Mouse (Mus musculus) hindbrain, embryonic 11.5 days (tissue): ENCODE data around the gene Tmem86a. TPM values are rescaled to one million over a fixed set of nuclear protein-coding genes. Genes with fewer than 3 reads are reported as not detected.

Source experiments
- ATAC-seq: fragments of 200-750 bp; cut with Nextera tagmentation; 2 replicates; pipeline ENCODE4 v1.8.0; 2017; ENCODE audit warnings: mild to moderate bottlenecking, moderate TSS enrichment, moderate library complexity; ENCODE audit not compliant: low FRiP score
- DNase-seq: peaks from one replicate; pipeline ENCODE4 v3.0.0-alpha.2; 2015; ENCODE audit warnings: low spot score
- H3K27ac ChIP-seq: fragments of 300-500 bp; sonication (generic); 2 replicates; pipeline ENCODE4 v1.5.1; 2014; ENCODE audit warnings: mild to moderate bottlenecking, low read depth, low read length
- H3K27me3 ChIP-seq: fragments of 300-500 bp; sonication (generic); 2 replicates; pipeline ENCODE4 v1.6.1; 2014; ENCODE audit warnings: mild to moderate bottlenecking, low read length, moderate library complexity, mixed read lengths; ENCODE audit not compliant: control insufficient read depth, insufficient read depth
- H3K36me3 ChIP-seq: fragments of 300-500 bp; sonication (generic); 2 replicates; pipeline ENCODE4 v1.6.1; 2014; ENCODE audit warnings: mild to moderate bottlenecking, low read length, moderate library complexity, mixed read lengths; ENCODE audit not compliant: control insufficient read depth, insufficient read depth
- H3K4me1 ChIP-seq: fragments of 300-500 bp; sonication (generic); replicated peaks from 2 replicates; pipeline ENCODE4 v1.6.1; 2014; ENCODE audit warnings: low read length, mixed read lengths; ENCODE audit not compliant: control insufficient read depth, insufficient read depth
- H3K4me2 ChIP-seq: fragments of 300-500 bp; sonication (generic); replicated peaks from 2 replicates; pipeline ENCODE4 v1.6.1; 2014; ENCODE audit warnings: mild to moderate bottlenecking, low read depth, low read length
- H3K4me3 ChIP-seq: fragments of 300-500 bp; sonication (generic); 2 replicates; pipeline ENCODE4 v1.5.1; 2014; ENCODE audit warnings: low read depth, low read length
- H3K9ac ChIP-seq: fragments of 300-500 bp; sonication (generic); 2 replicates; pipeline ENCODE4 v1.6.1; 2014; ENCODE audit warnings: low read depth, low read length
- H3K9me3 ChIP-seq: fragments of 300-500 bp; sonication (generic); 2 replicates; pipeline ENCODE4 v1.6.1; 2016; ENCODE audit warnings: low read length; ENCODE audit not compliant: control insufficient read depth
- WGBS: fragments of 180-500 bp; shearing (Covaris S2); extraction: QIAGEN DNeasy Blood & Tissue Kit; methylation state at CpG from one replicate; pipeline ENCODE4 v1.1.7; 2014; 5-methylcytosine and 5-hydroxymethylcytosine counted together
- polyA plus RNA-seq: library from polyadenylated mRNA; unstranded; fragments of >200 nt; fragmentation: Nextera tagmentation; extraction: Ambion mirVana; gene quantifications from 2 replicates; pipeline ENCODE4 v1.2.1, GENCODE M21; 2014

The Tmem86a gene
- polyA plus RNA-seq, 1 experiment from 2014 or later: 8.7 TPM

GRCm38 (mm10) chr7:47100615-47101014 is 50.2 kb downstream of the Tmem86a start:
- H3K9me3 ChIP-seq: no peaks in the 10 kb centered on the region
- no peak overlapping the region for H3K4me2 ChIP-seq
- H3K9ac ChIP-seq: no peak overlapping the region
- no peak overlapping the region for H3K4me3 ChIP-seq
- 75% methylated on average over 6 of the region's 6 CpGs for WGBS
- H3K4me1 ChIP-seq: no peaks in the 10 kb centered on the region
- DNase-seq: no peak
- H3K27ac ChIP-seq: no peak overlapping the region
- no peak for ATAC-seq
- H3K36me3 ChIP-seq: no peaks in the 10 kb centered on the region
- no peaks in the 10 kb centered on the region for H3K27me3 ChIP-seq

GRCm38 (mm10) chr7:47102970-47103369 is 52.6 kb downstream of the Tmem86a start:
- Histone ChIP-seq H3K27ac (no peak overlapping the region), H3K27me3 (no peaks in the 10 kb centered on the region), H3K4me1 (no peaks in the 10 kb centered on the region), H3K9ac (no peak overlapping the region), H3K4me2 (no peak overlapping the region), H3K36me3 (no peaks in the 10 kb centered on the region), H3K9me3 (no peaks in the 10 kb centered on the region), H3K4me3 (no peak overlapping the region)
- ATAC-seq (no peak), DNase-seq (no peak)
- 73% methylated on average over 2 of the region's 2 CpGs for WGBS

- Histone ChIP-seq H3K4me2 (no peak overlapping the region), H3K9ac (no peak overlapping the region), H3K4me3 (no peak overlapping the region), H3K27me3 (no peaks in the 10 kb centered on the region), H3K9me3 (no peaks in the 10 kb centered on the region), H3K4me1 (no peaks in the 10 kb centered on the region), H3K27ac (no peak overlapping the region), H3K36me3 (no peaks in the 10 kb centered on the region)
- no peak for ATAC-seq
- no peak for DNase-seq
- 87% methylated on average over 1 of the region's 1 CpGs for WGBS
Observed at GRCm38 (mm10) chr7:47103671-47104414, 53.4 kb downstream of the Tmem86a start.

Other genes starting within 250 kb of the Tmem86a start
- 1,356 and 1,601 TPM in 2 replicates for gene Ldha, start 209.1 kb upstream of the Tmem86a start, polyA plus RNA-seq
- not detected in 2 replicates for gene Ldhc, start 189.4 kb upstream of the Tmem86a start, polyA plus RNA-seq
- gene Tsg101, start 130.6 kb upstream of the Tmem86a start, polyA plus RNA-seq: 372 and 380 TPM in 2 replicates
- gene Uevld, start 92.1 kb upstream of the Tmem86a start, polyA plus RNA-seq: 11.3 and 13.1 TPM in 2 replicates
- not detected in 2 replicates for gene Gm9999, start 67.0 kb upstream of the Tmem86a start, polyA plus RNA-seq
- 12.0 and 12.3 TPM in 2 replicates for gene Spty2d1, start 42.2 kb upstream of the Tmem86a start, polyA plus RNA-seq
- 27.9 and 28.2 TPM in 2 replicates for gene Ptpn5, start 83.1 kb downstream of the Tmem86a start, polyA plus RNA-seq
- not detected in 2 replicates for gene Mrgpra6, start 154.3 kb downstream of the Tmem86a start, polyA plus RNA-seq
- not detected in 2 replicates for gene Mrgpra9, start 202.2 kb downstream of the Tmem86a start, polyA plus RNA-seq